Mouse (Mus musculus): ENCODE results near the gene Hspb2. TPM values are rescaled to one million over a fixed set of nuclear protein-coding genes. Genes with fewer than 3 reads are reported as not detected.

The Hspb2 gene
- polyA plus RNA-seq, 2 experiments from 2014 or later, result 1.3 TPM; not detected in 1

- no peak for ATAC-seq
These were observed 43.0 kb downstream of the Hspb2 start for GRCm38 (mm10) chr9:50709108-50709507.

GRCm38 (mm10) chr9:50704907-50705306 lies 47.2 kb downstream of the Hspb2 start:
- ATAC-seq, result no peak

Other genes starting within 250 kb of the Hspb2 start
- gene Pts, start 223.6 kb downstream of the Hspb2 start, polyA plus RNA-seq (2017; shearing (Covaris generic)), result 100 to 1,000 TPM; 117 to 121 TPM
- gene Il18, start 197.5 kb downstream of the Hspb2 start, polyA plus RNA-seq (2017; shearing (Covaris generic)), result 1 to 10 TPM; 3.4 to 3.9 TPM
- under 1 TPM; 0.45 to 0.56 TPM for gene Bco2, start 197.2 kb downstream of the Hspb2 start, polyA plus RNA-seq (2017; shearing (Covaris generic))
- not detected for gene Tex12, start 191.0 kb downstream of the Hspb2 start, polyA plus RNA-seq (2017; shearing (Covaris generic))
- 100 to 1,000 TPM; 176 to 199 TPM for gene Sdhd, start 148.5 kb downstream of the Hspb2 start, polyA plus RNA-seq (2017; shearing (Covaris generic))
- gene Timm8b, start 148.4 kb downstream of the Hspb2 start, polyA plus RNA-seq (2017; shearing (Covaris generic)), result 100 to 1,000 TPM; 118 to 128 TPM
- under 1 TPM; 0.36 to 0.43 TPM for gene Pih1d2, start 135.0 kb downstream of the Hspb2 start, polyA plus RNA-seq (2017; shearing (Covaris generic))
- gene Nkapd1, start 134.9 kb downstream of the Hspb2 start, polyA plus RNA-seq (2017; shearing (Covaris generic)), result 10 to 100 TPM; 19.5 to 27.7 TPM
- gene Dlat, start 92.6 kb downstream of the Hspb2 start, polyA plus RNA-seq (2017; shearing (Covaris generic)), result 10 to 100 TPM; 15.8 to 18.2 TPM
- gene Dixdc1, start 12.8 kb downstream of the Hspb2 start, polyA plus RNA-seq (2017; shearing (Covaris generic)), result under 1 TPM in 1 of 2 experiments, not detected in 1; 0.60 TPM
- not detected for gene 2310030G06Rik, start 5.8 kb downstream of the Hspb2 start, polyA plus RNA-seq (2017; shearing (Covaris generic))
- gene Cryab, start 1.0 kb downstream of the Hspb2 start, polyA plus RNA-seq (2017; shearing (Covaris generic)), result 1 to 10 TPM; 3.7 to 4.5 TPM
- gene Fdxacb1, start 15.9 kb upstream of the Hspb2 start, polyA plus RNA-seq (2017; shearing (Covaris generic)), result 1 to 10 TPM; 6.5 to 7.5 TPM
- gene Alg9, start 22.7 kb upstream of the Hspb2 start, polyA plus RNA-seq (2017; shearing (Covaris generic)), result 1 to 10 TPM; 7.4 to 7.9 TPM
- 10 to 100 TPM; 14.1 to 16.4 TPM for gene 1110032A03Rik, start 23.2 kb upstream of the Hspb2 start, polyA plus RNA-seq (2017; shearing (Covaris generic))
- 10 to 100 TPM; 59.3 to 72.1 TPM for gene Ppp2r1b, start 92.9 kb upstream of the Hspb2 start, polyA plus RNA-seq (2017; shearing (Covaris generic))